Mouse (Mus musculus): ENCODE measurements around the gene Tgif1. TPM values are rescaled to one million over a fixed set of nuclear protein-coding genes. Genes with fewer than 3 reads are reported as not detected.

Gene Tgif1
- polyA plus RNA-seq, 1 experiment from 2014 or later = 82.8 TPM

DNA sequence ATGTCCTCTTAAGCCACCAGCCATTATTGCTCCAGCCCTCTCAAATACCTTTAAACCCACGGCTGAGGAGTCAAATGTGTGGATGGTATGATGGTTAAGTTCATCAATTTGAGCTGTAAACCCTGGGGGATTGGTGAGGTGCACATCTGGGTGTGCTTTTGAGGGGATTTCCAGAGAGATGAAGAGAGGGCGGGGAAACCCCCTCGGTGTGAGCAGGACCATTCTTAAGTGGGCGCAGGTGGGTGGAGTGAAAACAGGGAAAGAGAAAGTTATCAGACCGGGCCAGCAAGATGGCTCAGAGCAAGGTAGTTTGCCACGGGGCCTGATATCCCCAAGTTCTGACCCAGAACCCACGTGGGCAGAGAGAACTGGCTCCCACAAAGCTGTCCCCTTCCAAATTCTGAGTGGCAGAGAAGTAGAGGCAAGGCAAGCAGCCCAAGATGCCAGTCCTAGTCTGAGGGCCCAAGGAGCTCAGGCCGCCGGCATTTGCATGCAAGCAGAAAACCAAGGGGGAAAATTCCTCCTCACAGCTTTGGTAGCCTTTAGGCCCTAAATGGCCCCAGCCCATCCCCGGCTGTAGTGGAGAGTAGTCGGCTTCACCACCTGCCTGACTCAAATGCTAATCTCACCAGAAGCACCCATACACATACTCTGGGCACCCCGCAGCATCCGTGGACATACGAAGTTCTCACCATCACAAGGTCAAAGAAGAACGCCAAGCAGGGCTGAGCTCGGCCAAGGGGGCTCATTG is 33.5 kb upstream of the Tgif1 start:
- Histone ChIP-seq H3K36me3 (ENCODE audit: control insufficient read depth, insufficient read depth, low read length) (no peaks in the 10 kb centered on the region), H3K27me3 (ENCODE audit: control insufficient read depth, insufficient read depth, low read length) (no peaks in the 10 kb centered on the region), H3K4me3 (ENCODE audit: low read length) (no peak overlapping the region), H3K27ac (ENCODE audit: low read depth, low read length) (no peak overlapping the region), H3K9ac (ENCODE audit: low read depth, low read length) (no peak overlapping the region), H3K4me1 (ENCODE audit: control insufficient read depth, insufficient read depth, low read length) (no peaks in the 10 kb centered on the region), H3K9me3 (ENCODE audit: control insufficient read depth, low read length) (no peaks in the 10 kb centered on the region), H3K4me2 (replicated peaks; ENCODE audit: low read depth, low read length) (no peak overlapping the region)
- 87% methylated on average over 16 of the region's 16 CpGs for WGBS
- no peak for ATAC-seq (ENCODE audit: low FRiP score, low TSS enrichment)

DNA sequence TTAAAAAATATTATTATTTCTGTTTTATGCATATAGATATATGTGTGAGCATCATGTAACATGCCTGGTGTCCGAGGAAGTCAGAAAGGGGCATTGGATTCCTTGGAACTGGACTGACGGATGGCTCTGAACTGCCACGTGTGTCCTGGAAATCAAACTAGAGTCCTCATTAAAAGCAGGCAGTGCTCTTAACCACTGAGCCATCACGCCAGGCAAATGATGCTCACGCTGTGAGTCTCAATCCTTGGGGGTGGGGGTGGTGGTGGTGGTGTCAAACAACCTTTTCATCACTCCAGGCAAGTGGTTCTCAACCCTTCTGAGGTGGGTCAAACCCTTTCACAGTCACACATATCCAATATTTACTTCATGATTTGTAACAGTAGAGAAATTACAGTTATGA is 32.5 kb upstream of the Tgif1 start:
- no peak for ATAC-seq (ENCODE audit: low FRiP score, low TSS enrichment)

GRCm38 (mm10) chr17:70881934-70882333 is 28.6 kb upstream of the Tgif1 start:
- Histone ChIP-seq H3K9ac (ENCODE audit: low read depth, low read length) (no peak overlapping the region), H3K27me3 (ENCODE audit: control insufficient read depth, insufficient read depth, low read length) (no peaks in the 10 kb centered on the region), H3K36me3 (ENCODE audit: control insufficient read depth, insufficient read depth, low read length) (no peaks in the 10 kb centered on the region), H3K4me2 (replicated peaks; ENCODE audit: low read depth, low read length) (no peak overlapping the region), H3K4me3 (ENCODE audit: low read length) (no peak overlapping the region), H3K9me3 (ENCODE audit: control insufficient read depth, low read length) (no peaks in the 10 kb centered on the region), H3K4me1 (ENCODE audit: control insufficient read depth, insufficient read depth, low read length) (no peaks in the 10 kb centered on the region), H3K27ac (ENCODE audit: low read depth, low read length) (no peak overlapping the region)
- no peak for ATAC-seq (ENCODE audit: low FRiP score, low TSS enrichment)
- WGBS = 61% methylated on average over 10 of the region's 10 CpGs

More for the DNA sequence above, 32.5 kb upstream of the Tgif1 start:
- Histone ChIP-seq H3K9me3 (ENCODE audit: control insufficient read depth, low read length) (no peaks in the 10 kb centered on the region), H3K4me3 (ENCODE audit: low read length) (no peak overlapping the region), H3K4me1 (ENCODE audit: control insufficient read depth, insufficient read depth, low read length) (no peaks in the 10 kb centered on the region), H3K4me2 (replicated peaks; ENCODE audit: low read depth, low read length) (no peak overlapping the region), H3K36me3 (ENCODE audit: control insufficient read depth, insufficient read depth, low read length) (no peaks in the 10 kb centered on the region), H3K9ac (ENCODE audit: low read depth, low read length) (no peak overlapping the region), H3K27ac (ENCODE audit: low read depth, low read length) (no peak overlapping the region), H3K27me3 (ENCODE audit: control insufficient read depth, insufficient read depth, low read length) (no peaks in the 10 kb centered on the region)
- WGBS = 80% methylated on average over 5 of the region's 5 CpGs

- H3K4me3 ChIP-seq (ENCODE audit: low read length) = no peak overlapping the region
- H3K4me2 ChIP-seq (replicated peaks; ENCODE audit: low read depth, low read length) = no peak overlapping the region
- H3K9ac ChIP-seq (ENCODE audit: low read depth, low read length) = no peak overlapping the region
- H3K27me3 ChIP-seq (ENCODE audit: control insufficient read depth, insufficient read depth, low read length) = no peaks in the 10 kb centered on the region
- 65% methylated on average over 7 of the region's 7 CpGs for WGBS
- no peak overlapping the region for H3K27ac ChIP-seq (ENCODE audit: low read depth, low read length)
- H3K4me1 ChIP-seq (ENCODE audit: control insufficient read depth, insufficient read depth, low read length) = no peaks in the 10 kb centered on the region
- H3K36me3 ChIP-seq (ENCODE audit: control insufficient read depth, insufficient read depth, low read length) = no peaks in the 10 kb centered on the region
- H3K9me3 ChIP-seq (ENCODE audit: control insufficient read depth, low read length) = no peaks in the 10 kb centered on the region
- no peak for ATAC-seq (ENCODE audit: low FRiP score, low TSS enrichment)
These were observed 27.8 kb upstream of the Tgif1 start for GRCm38 (mm10) chr17:70881194-70881593.

DNA sequence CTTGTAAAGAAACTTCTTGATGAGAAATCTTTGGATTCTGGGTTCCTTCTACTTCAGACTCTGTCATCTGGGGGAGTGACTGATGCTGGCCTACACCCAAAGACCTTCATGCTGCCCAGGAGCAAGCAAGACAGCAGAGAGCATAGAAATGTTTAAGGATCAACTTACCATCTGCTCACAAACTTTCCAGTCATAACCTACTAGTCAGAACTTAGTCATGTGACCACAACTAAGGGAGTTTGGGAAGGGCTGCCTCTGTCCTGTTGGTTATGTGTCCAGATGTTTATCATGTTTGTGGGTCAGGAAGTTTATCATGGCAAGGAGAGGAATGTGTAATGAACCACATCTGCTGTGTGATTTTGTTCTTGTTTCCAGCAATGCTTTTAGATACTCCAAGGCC is 24.9 kb upstream of the Tgif1 start:
- H3K9me3 ChIP-seq (ENCODE audit: control insufficient read depth, low read length) = no peaks in the 10 kb centered on the region
- ATAC-seq (ENCODE audit: low FRiP score, low TSS enrichment) = no peak

GRCm38 (mm10) chr17:70873778-70874124 is 20.4 kb upstream of the Tgif1 start:
- no peaks in the 10 kb centered on the region for H3K27me3 ChIP-seq (ENCODE audit: control insufficient read depth, insufficient read depth, low read length)
- peak overlapping the region; percentile 19 for H3K4me2 ChIP-seq (replicated peaks; ENCODE audit: low read depth, low read length)
- peak overlapping the region; percentile 13; the same call in 1 of the 2 replicates for H3K4me3 ChIP-seq (ENCODE audit: low read length)
- no peak for ATAC-seq (ENCODE audit: low FRiP score, low TSS enrichment)
- H3K9ac ChIP-seq (ENCODE audit: low read depth, low read length) = no peak overlapping the region
- peaks cover 5% of the 10 kb centered on the region; the same call in 1 of the 2 replicates for H3K4me1 ChIP-seq (ENCODE audit: control insufficient read depth, insufficient read depth, low read length)
- no peaks in the 10 kb centered on the region for H3K9me3 ChIP-seq (ENCODE audit: control insufficient read depth, low read length)
- H3K36me3 ChIP-seq (ENCODE audit: control insufficient read depth, insufficient read depth, low read length) = no peaks in the 10 kb centered on the region
- 62% methylated on average over 7 of the region's 7 CpGs for WGBS
- H3K27ac ChIP-seq (ENCODE audit: low read depth, low read length) = no peak overlapping the region

More for the DNA sequence above, 24.9 kb upstream of the Tgif1 start:
- peaks cover 5% of the 10 kb centered on the region; the same call in 1 of the 2 replicates for H3K4me1 ChIP-seq (ENCODE audit: control insufficient read depth, insufficient read depth, low read length)
- H3K27ac ChIP-seq (ENCODE audit: low read depth, low read length) = no peak overlapping the region
- no peak overlapping the region for H3K9ac ChIP-seq (ENCODE audit: low read depth, low read length)
- H3K36me3 ChIP-seq (ENCODE audit: control insufficient read depth, insufficient read depth, low read length) = no peaks in the 10 kb centered on the region
- H3K4me3 ChIP-seq (ENCODE audit: low read length) = no peak overlapping the region
- no peaks in the 10 kb centered on the region for H3K27me3 ChIP-seq (ENCODE audit: control insufficient read depth, insufficient read depth, low read length)
- no peak overlapping the region for H3K4me2 ChIP-seq (replicated peaks; ENCODE audit: low read depth, low read length)

- peak overlapping the region; percentile 13; the same call in 1 of the 2 replicates for H3K4me3 ChIP-seq (ENCODE audit: low read length)
- no peaks in the 10 kb centered on the region for H3K27me3 ChIP-seq (ENCODE audit: control insufficient read depth, insufficient read depth, low read length)
- H3K4me1 ChIP-seq (ENCODE audit: control insufficient read depth, insufficient read depth, low read length) = peaks cover 5% of the 10 kb centered on the region; the same call in 1 of the 2 replicates
- no peaks in the 10 kb centered on the region for H3K36me3 ChIP-seq (ENCODE audit: control insufficient read depth, insufficient read depth, low read length)
- H3K9me3 ChIP-seq (ENCODE audit: control insufficient read depth, low read length) = no peaks in the 10 kb centered on the region
- H3K27ac ChIP-seq (ENCODE audit: low read depth, low read length) = no peak overlapping the region
- ATAC-seq (ENCODE audit: low FRiP score, low TSS enrichment) = 0 out of 2 replicates have a peak, but pooled peaks have one; percentile 11
- peak overlapping the region; percentile 19 for H3K4me2 ChIP-seq (replicated peaks; ENCODE audit: low read depth, low read length)
- 35% methylated on average over 21 of the region's 21 CpGs for WGBS
- H3K9ac ChIP-seq (ENCODE audit: low read depth, low read length) = peak overlapping the region; percentile 18; the same call in 1 of the 2 replicates
These were observed 19.8 kb upstream of the Tgif1 start for GRCm38 (mm10) chr17:70872936-70873777.

- H3K9ac ChIP-seq (ENCODE audit: low read depth, low read length) = no peak overlapping the region
- H3K4me1 ChIP-seq (ENCODE audit: control insufficient read depth, insufficient read depth, low read length) = peaks cover 5% of the 10 kb centered on the region; the same call in 1 of the 2 replicates
- peak; percentile 72 for ATAC-seq (ENCODE audit: low FRiP score, low TSS enrichment)
- no peak overlapping the region for H3K4me3 ChIP-seq (ENCODE audit: low read length)
- H3K27me3 ChIP-seq (ENCODE audit: control insufficient read depth, insufficient read depth, low read length) = no peaks in the 10 kb centered on the region
- no peaks in the 10 kb centered on the region for H3K36me3 ChIP-seq (ENCODE audit: control insufficient read depth, insufficient read depth, low read length)
- H3K27ac ChIP-seq (ENCODE audit: low read depth, low read length) = no peak overlapping the region
- no peaks in the 10 kb centered on the region for H3K9me3 ChIP-seq (ENCODE audit: control insufficient read depth, low read length)
- 21% methylated on average over 14 of the region's 14 CpGs for WGBS
- no peak overlapping the region for H3K4me2 ChIP-seq (replicated peaks; ENCODE audit: low read depth, low read length)
These were observed 19.0 kb upstream of the Tgif1 start for GRCm38 (mm10) chr17:70872094-70872929.
